Mouse (Mus musculus) c-Kit-positive CD71-positive TER-119-negative erythroid progenitor cells, embryonic 14.5 days (primary cell): ENCODE results near the gene Nek2.

Experiments
- DNase-seq: peaks from one replicate; pipeline ENCODE4 v3.0.0-alpha.2; 2013; ENCODE audit warnings: low read depth

The Nek2 gene

GRCm38 (mm10) chr1:191858136-191858535 lies 36.9 kb downstream of the Nek2 start:
- no peak for DNase-seq

DNA sequence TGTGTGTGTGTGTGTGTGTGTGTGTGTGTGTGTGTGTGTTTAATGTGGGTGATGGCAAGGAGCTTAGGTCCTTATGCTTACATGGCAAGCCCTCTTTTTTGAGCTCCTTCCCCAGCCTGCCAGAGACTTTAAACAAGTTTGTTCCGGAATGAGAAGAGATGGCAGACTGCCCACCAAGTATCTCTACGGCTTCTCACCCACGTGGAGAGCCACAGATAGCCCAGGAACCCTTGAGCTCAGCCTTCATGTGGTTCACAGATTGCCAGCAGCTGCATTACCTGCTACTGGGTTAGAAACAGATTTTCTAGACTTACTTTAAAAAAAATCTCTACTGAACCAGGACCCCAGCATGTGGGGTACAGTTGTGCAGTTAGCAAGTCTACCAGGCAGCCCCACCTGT lies 38.6 kb downstream of the Nek2 start:
- DNase-seq: no peak

DNA sequence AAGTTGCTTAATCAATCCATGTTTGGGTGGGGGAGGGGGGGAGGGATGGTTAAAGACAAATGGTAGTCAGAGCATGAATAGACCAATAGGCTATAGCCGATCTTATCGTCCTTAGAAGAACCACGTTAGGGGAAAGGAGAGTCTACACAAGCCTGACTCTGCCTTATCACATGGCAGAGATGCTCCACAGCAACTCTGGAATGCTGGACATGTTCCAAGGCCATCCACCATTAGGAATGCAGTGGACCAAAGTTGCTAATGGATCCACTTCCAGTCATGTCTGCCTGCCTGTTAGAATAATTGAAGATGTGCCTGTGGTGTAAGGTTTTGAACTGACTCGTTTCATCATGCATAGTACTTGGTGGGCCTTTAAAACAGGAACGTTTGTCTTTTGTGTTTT lies 40.0 kb downstream of the Nek2 start:
- DNase-seq: no peak

DNA sequence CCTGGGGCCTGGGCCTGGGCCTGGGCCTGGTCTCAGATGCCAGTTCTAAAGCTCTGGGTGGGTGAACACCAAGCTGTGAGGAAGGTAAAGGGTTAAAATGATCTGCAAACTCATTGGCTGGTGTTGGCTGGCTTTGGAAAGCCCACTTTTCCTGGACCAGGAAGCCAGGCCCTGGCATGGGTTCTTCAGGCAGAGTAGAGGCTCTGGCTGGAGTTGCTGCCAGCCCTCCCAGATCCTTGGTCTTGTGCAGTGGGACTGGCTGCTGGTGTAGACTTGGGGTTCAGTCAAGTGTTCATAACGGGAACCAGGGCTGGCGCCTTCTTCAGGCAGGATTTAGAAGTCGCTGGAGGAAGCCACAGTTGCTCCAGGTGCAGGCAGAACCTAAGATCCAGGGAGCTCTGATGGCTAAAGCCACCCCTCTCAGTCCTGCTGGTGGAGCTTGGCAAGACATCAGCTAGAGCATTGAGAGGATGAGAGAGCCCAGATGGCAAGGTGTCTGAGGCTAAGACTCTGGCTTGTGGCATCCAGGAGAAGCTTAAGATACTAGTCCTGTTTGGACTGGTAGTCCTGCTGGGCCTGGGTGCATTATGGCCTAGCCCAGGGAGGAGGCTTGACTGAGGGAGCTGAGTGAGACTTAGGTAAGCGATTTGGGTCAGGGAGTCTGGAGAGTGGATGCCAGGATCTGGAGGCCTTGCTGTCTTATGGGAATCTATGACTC lies 42.7 kb downstream of the Nek2 start:
- no peak for DNase-seq

DNA sequence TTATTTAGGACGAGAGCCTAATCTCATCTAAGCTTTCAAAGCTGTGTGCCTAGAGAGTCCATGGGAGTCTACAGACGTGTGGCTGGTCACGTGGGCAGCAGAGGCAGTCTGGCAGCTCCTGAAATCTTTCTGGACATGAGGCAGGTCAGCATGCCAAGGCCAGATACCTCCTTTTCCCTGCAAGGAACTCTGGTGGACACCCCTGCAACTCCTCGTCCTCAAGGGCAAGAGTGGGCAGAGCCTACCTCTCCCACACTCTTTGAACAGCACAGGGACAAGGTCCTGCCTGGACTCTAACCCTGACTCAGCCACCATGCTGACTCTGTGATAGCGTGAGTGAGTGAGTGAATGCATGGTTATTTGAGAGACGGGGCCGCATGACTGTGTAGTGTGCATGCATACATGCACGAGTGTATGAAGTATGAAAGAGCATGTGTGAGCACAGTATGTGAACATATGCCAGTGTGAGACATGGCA lies 43.3 kb downstream of the Nek2 start:
- no peak for DNase-seq

- DNase-seq: no peak
Measured at GRCm38 (mm10) chr1:191872076-191872710, 50.9 kb downstream of the Nek2 start.

DNA sequence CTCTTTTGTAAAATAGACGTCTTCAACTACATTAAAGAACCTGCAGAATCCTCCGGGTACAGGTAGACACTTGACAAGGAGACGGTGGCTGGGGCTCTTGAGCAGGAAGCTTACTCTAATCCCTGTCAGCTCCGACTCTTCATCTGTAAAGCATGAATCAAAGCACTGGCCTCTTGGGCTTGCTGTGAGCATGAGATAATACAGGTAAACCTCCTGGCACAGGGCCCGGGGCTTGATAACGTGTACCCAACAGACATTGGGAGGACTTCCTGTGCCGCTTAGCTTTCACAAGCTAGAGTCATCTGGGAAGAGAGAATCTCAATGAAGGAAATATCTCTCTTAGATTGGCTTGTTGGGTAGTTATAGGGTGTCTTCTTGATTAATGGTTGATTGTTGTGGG lies 53.8 kb downstream of the Nek2 start:
- DNase-seq: peak; percentile 49

- no peak for DNase-seq
Measured at GRCm38 (mm10) chr1:191875683-191876305, 54.5 kb downstream of the Nek2 start.

- DNase-seq: no peak
Measured at GRCm38 (mm10) chr1:191877681-191878080, 56.4 kb downstream of the Nek2 start.

- no peak for DNase-seq
Measured at GRCm38 (mm10) chr1:191878518-191878921, 57.3 kb downstream of the Nek2 start.

GRCm38 (mm10) chr1:191880247-191880646 lies 59.0 kb downstream of the Nek2 start:
- no peak for DNase-seq

GRCm38 (mm10) chr1:191880921-191881609 lies 59.8 kb downstream of the Nek2 start:
- no peak for DNase-seq

GRCm38 (mm10) chr1:191881663-191882062 lies 60.4 kb downstream of the Nek2 start:
- DNase-seq: no peak
